Mouse (Mus musculus) gastrocnemius, adult 18-20 months (tissue): ENCODE results near the gene Cat. TPM values are rescaled to one million over a fixed set of nuclear protein-coding genes. Genes with fewer than 3 reads are reported as not detected.

Experiments used
- DNase-seq: peaks from one replicate; pipeline ENCODE4 v3.0.0; 2021; ENCODE audit warnings: low spot score
- long read RNA-seq, 2 experiments: library from polyadenylated mRNA; stranded (forward); transcript quantifications; one replicate each; pipeline ENCODE4 v2.0.0; 2021
- total RNA-seq, 2 experiments: library from RNA; stranded (reverse); gene quantifications; 2 replicates each; pipeline ENCODE4 v1.2.3; 2021

The Cat gene
- total RNA-seq, result 100 to 1,000 TPM; 114 to 125 TPM
- long read RNA-seq, experiment 1, transcript Cat-201 (13 exons, 2,613 nt), result major isoform, 82 of 91 reads
- long read RNA-seq, experiment 1, partial matches to known transcripts, result 8 of 91 reads
- long read RNA-seq, experiment 1, other reads (novel, unspliced or antisense), result 1 of 91 reads
- long read RNA-seq, experiment 2, transcript Cat-201 (13 exons, 2,613 nt), result major isoform, 89 of 96 reads
- long read RNA-seq, experiment 2, partial matches to known transcripts, result 4 of 96 reads
- long read RNA-seq, experiment 2, other reads (novel, unspliced or antisense), result 3 of 96 reads

- DNase-seq, result peak; percentile 98
Measured at GRCm38 (mm10) chr2:103484617-103485401, at the start of gene Cat. Gene Cat, minus strand, starts transcription at chr2:103485160.

GRCm38 (mm10) chr2:103525596-103525995 is 40.6 kb upstream of the Cat start:
- no peak for DNase-seq

- DNase-seq, result no peak
Measured at GRCm38 (mm10) chr2:103516472-103516871, 31.5 kb upstream of the Cat start.

- DNase-seq, result no peak
Measured at GRCm38 (mm10) chr2:103515513-103516180, 30.7 kb upstream of the Cat start.

GRCm38 (mm10) chr2:103512066-103512795 is 27.3 kb upstream of the Cat start:
- no peak for DNase-seq

- DNase-seq, result no peak
Measured at GRCm38 (mm10) chr2:103511631-103512030, 26.7 kb upstream of the Cat start.

GRCm38 (mm10) chr2:103511042-103511441 is 26.1 kb upstream of the Cat start:
- DNase-seq, result no peak

- DNase-seq, result no peak
Measured at GRCm38 (mm10) chr2:103507651-103508050, 22.7 kb upstream of the Cat start.

GRCm38 (mm10) chr2:103505956-103506355 is 21.0 kb upstream of the Cat start:
- no peak for DNase-seq

- DNase-seq, result no peak
Measured at GRCm38 (mm10) chr2:103504463-103504862, 19.5 kb upstream of the Cat start.

- no peak for DNase-seq
Measured at GRCm38 (mm10) chr2:103500769-103501168, 15.8 kb upstream of the Cat start.

GRCm38 (mm10) chr2:103495633-103496418 is 10.9 kb upstream of the Cat start:
- no peak for DNase-seq

GRCm38 (mm10) chr2:103493827-103494226 is 8.9 kb upstream of the Cat start:
- no peak for DNase-seq

- no peak for DNase-seq
Measured at GRCm38 (mm10) chr2:103492526-103492925, 7.6 kb upstream of the Cat start.

- no peak for DNase-seq
Measured at GRCm38 (mm10) chr2:103483986-103484520, 907 bp downstream of the Cat start.

GRCm38 (mm10) chr2:103483289-103483985 is 1.5 kb downstream of the Cat start:
- DNase-seq, result no peak

GRCm38 (mm10) chr2:103481314-103482231 is 3.4 kb downstream of the Cat start:
- DNase-seq, result no peak

- DNase-seq, result no peak
Measured at GRCm38 (mm10) chr2:103480871-103481270, 4.1 kb downstream of the Cat start.

- peak; percentile 23 for DNase-seq
Measured at GRCm38 (mm10) chr2:103480240-103480639, 4.7 kb downstream of the Cat start.
